Mouse (Mus musculus) adrenal gland, postnatal 25 days (tissue): ENCODE data around the gene Pfkp. TPM values are rescaled to one million over a fixed set of nuclear protein-coding genes. Genes with fewer than 3 reads are reported as not detected.

Source experiments
- DNase-seq: peaks from one replicate; pipeline ENCODE4 v3.0.0; 2021; ENCODE audit warnings: mixed read lengths
- total RNA-seq: library from RNA; stranded (reverse); gene quantifications from 2 replicates; pipeline ENCODE4 v1.2.3, GENCODE M21; 2021

The Pfkp gene
- total RNA-seq, 1 experiment from 2014 or later = 66.5 TPM

GRCm38 (mm10) chr13:6602786-6603409 is 45.7 kb downstream of the Pfkp start:
- no peak for DNase-seq

- DNase-seq = no peak
These were observed 46.9 kb downstream of the Pfkp start for GRCm38 (mm10) chr13:6601676-6602075.

- peak; percentile 25 for DNase-seq
These were observed 48.0 kb downstream of the Pfkp start for GRCm38 (mm10) chr13:6600626-6601025.

GRCm38 (mm10) chr13:6597801-6598200 is 50.8 kb downstream of the Pfkp start:
- no peak for DNase-seq

- no peak for DNase-seq
These were observed 53.2 kb downstream of the Pfkp start for GRCm38 (mm10) chr13:6595403-6595802.

- no peak for DNase-seq
These were observed 57.7 kb downstream of the Pfkp start for GRCm38 (mm10) chr13:6590846-6591245.

- no peak for DNase-seq
These were observed 62.6 kb downstream of the Pfkp start for GRCm38 (mm10) chr13:6586009-6586408.

GRCm38 (mm10) chr13:6583499-6584125 is 65.0 kb downstream of the Pfkp start:
- DNase-seq = no peak

GRCm38 (mm10) chr13:6575920-6576509 is 72.6 kb downstream of the Pfkp start:
- no peak for DNase-seq

GRCm38 (mm10) chr13:6565571-6565970 is 83.0 kb downstream of the Pfkp start:
- DNase-seq = no peak

- no peak for DNase-seq
These were observed 86.2 kb downstream of the Pfkp start for GRCm38 (mm10) chr13:6562409-6562808.

- DNase-seq = no peak
These were observed 90.8 kb downstream of the Pfkp start for GRCm38 (mm10) chr13:6557771-6558170.

- DNase-seq = no peak
These were observed 92.9 kb downstream of the Pfkp start for GRCm38 (mm10) chr13:6555656-6556055.

- no peak for DNase-seq
These were observed 94.9 kb downstream of the Pfkp start for GRCm38 (mm10) chr13:6553708-6554107.

- no peak for DNase-seq
These were observed 113.2 kb downstream of the Pfkp start for GRCm38 (mm10) chr13:6535287-6535932.

- peak; percentile 44 for DNase-seq
These were observed 115.9 kb downstream of the Pfkp start for GRCm38 (mm10) chr13:6532683-6533082.

Other genes with a start within 250 kb of the Pfkp start
- 218 and 240 TPM in 2 replicates for gene Pitrm1, start 100.6 kb downstream of the Pfkp start, total RNA-seq